Mouse (Mus musculus): ENCODE data around the gene Rxfp2.

Gene Rxfp2

GRCm38 (mm10) chr5:150018656-150019055 is at the start of gene Rxfp2:
TSS of gene Rxfp2 (plus strand) at chr5:150018675.
- DNase-seq (ENCODE audit: low read depth, low spot score) = no peak

- no peak for DNase-seq (ENCODE audit: low read depth, low spot score)
These were observed 48.2 kb upstream of the Rxfp2 start for GRCm38 (mm10) chr5:149970261-149970660.

- DNase-seq (ENCODE audit: low read depth, low spot score) = no peak
These were observed 41.4 kb upstream of the Rxfp2 start for GRCm38 (mm10) chr5:149977027-149977426.

GRCm38 (mm10) chr5:149983621-149984020 is 34.9 kb upstream of the Rxfp2 start:
- no peak for DNase-seq (ENCODE audit: low read depth, low spot score)

GRCm38 (mm10) chr5:149994578-149994977 is 23.9 kb upstream of the Rxfp2 start:
- no peak for DNase-seq (ENCODE audit: low read depth, low spot score)

GRCm38 (mm10) chr5:149996614-149997013 is 21.9 kb upstream of the Rxfp2 start:
- no peak for DNase-seq (ENCODE audit: low read depth, low spot score)

GRCm38 (mm10) chr5:149997321-149998034 is 21.0 kb upstream of the Rxfp2 start:
- DNase-seq (ENCODE audit: low read depth, low spot score) = no peak

- no peak for DNase-seq (ENCODE audit: low read depth, low spot score)
These were observed 20.2 kb upstream of the Rxfp2 start for GRCm38 (mm10) chr5:149998311-149998710.

- DNase-seq (ENCODE audit: low read depth, low spot score) = no peak
These were observed 13.1 kb upstream of the Rxfp2 start for GRCm38 (mm10) chr5:150005355-150005754.

- DNase-seq (ENCODE audit: low read depth, low spot score) = no peak
These were observed 1.6 kb upstream of the Rxfp2 start for GRCm38 (mm10) chr5:150016861-150017260.

- DNase-seq (ENCODE audit: low read depth, low spot score) = no peak
These were observed 803 bp upstream of the Rxfp2 start for GRCm38 (mm10) chr5:150017672-150018071.

GRCm38 (mm10) chr5:150020851-150021250 is 2.4 kb downstream of the Rxfp2 start:
- peak; percentile 40 for DNase-seq (ENCODE audit: low read depth, low spot score)

- DNase-seq (ENCODE audit: low read depth, low spot score) = no peak
These were observed 3.3 kb downstream of the Rxfp2 start for GRCm38 (mm10) chr5:150021805-150022204.

- no peak for DNase-seq (ENCODE audit: low read depth, low spot score)
These were observed 4.1 kb downstream of the Rxfp2 start for GRCm38 (mm10) chr5:150022556-150022955.

- no peak for DNase-seq (ENCODE audit: low read depth, low spot score)
These were observed 5.0 kb downstream of the Rxfp2 start for GRCm38 (mm10) chr5:150023476-150023875.

- no peak for DNase-seq (ENCODE audit: low read depth, low spot score)
These were observed 5.7 kb downstream of the Rxfp2 start for GRCm38 (mm10) chr5:150024188-150024587.

GRCm38 (mm10) chr5:150024901-150025300 is 6.4 kb downstream of the Rxfp2 start:
- no peak for DNase-seq (ENCODE audit: low read depth, low spot score)

GRCm38 (mm10) chr5:150025326-150025725 is 6.9 kb downstream of the Rxfp2 start:
- DNase-seq (ENCODE audit: low read depth, low spot score) = no peak

- DNase-seq (ENCODE audit: low read depth, low spot score) = no peak
These were observed 8.1 kb downstream of the Rxfp2 start for GRCm38 (mm10) chr5:150026509-150027087.

GRCm38 (mm10) chr5:150031201-150031600 is 12.7 kb downstream of the Rxfp2 start:
- DNase-seq (ENCODE audit: low read depth, low spot score) = no peak

- DNase-seq (ENCODE audit: low read depth, low spot score) = no peak
These were observed 13.2 kb downstream of the Rxfp2 start for GRCm38 (mm10) chr5:150031634-150032033.

- no peak for DNase-seq (ENCODE audit: low read depth, low spot score)
These were observed 13.6 kb downstream of the Rxfp2 start for GRCm38 (mm10) chr5:150032075-150032492.

GRCm38 (mm10) chr5:150036286-150036685 is 17.8 kb downstream of the Rxfp2 start:
- no peak for DNase-seq (ENCODE audit: low read depth, low spot score)

Measured in WW6 (cell line).